Mouse (Mus musculus) cerebellum, adult 2 months (tissue): ENCODE data around the gene Tmem202. TPM values are rescaled to one million over a fixed set of nuclear protein-coding genes. Genes with fewer than 3 reads are reported as not detected.

Source experiments
- DNase-seq, 2 experiments: peaks; one replicate each; pipeline ENCODE4 v3.0.0; 2021
- H3K27ac ChIP-seq: fragments of 200-500 bp; 2 replicates; pipeline ENCODE4 v1.5.1; 2012; ENCODE audit warnings: low read length, control low read depth, inconsistent platforms; ENCODE audit not compliant: insufficient read depth
- H3K27me3 ChIP-seq: fragments of 200-500 bp; 2 replicates; pipeline ENCODE4 v1.6.1; 2012; ENCODE audit warnings: inconsistent platforms, mild to moderate bottlenecking, low read length, moderate library complexity; ENCODE audit not compliant: control insufficient read depth, insufficient read depth
- H3K4me1 ChIP-seq: fragments of 200-500 bp; 2 replicates; pipeline ENCODE4 v1.6.1; 2011; ENCODE audit warnings: low read length; ENCODE audit not compliant: control insufficient read depth, insufficient read depth
- H3K4me3 ChIP-seq: fragments of 200-500 bp; replicated peaks from 2 replicates; pipeline ENCODE3; 2011; ENCODE audit warnings: mild to moderate bottlenecking, low read depth, low read length, control low read depth; ENCODE audit not compliant: insufficient read depth
- CTCF ChIP-seq: fragments of 200-500 bp; IDR thresholded peaks from 2 replicates; pipeline ENCODE4 v1.5.1; 2011; ENCODE audit warnings: low read depth, mild to moderate bottlenecking, control low read depth, low read length, moderate library complexity, borderline replicate concordance; ENCODE audit not compliant: insufficient read depth
- POLR2A ChIP-seq: fragments of 200-500 bp; IDR thresholded peaks from 2 replicates; pipeline ENCODE4 v1.6.1; 2011; ENCODE audit warnings: low read length, control low read depth, borderline replicate concordance; ENCODE audit not compliant: insufficient read depth
- WGBS: fragments of 180-500 bp; shearing (Covaris S2); methylation state at CpG from one replicate; pipeline ENCODE4 v1.1.7; 2018; 5-methylcytosine and 5-hydroxymethylcytosine counted together
- polyA plus RNA-seq: library from polyadenylated mRNA; depleted of rRNA; stranded (reverse); fragments of >200 nt; gene quantifications from 2 replicates; pipeline ENCODE4 v1.2.3, GENCODE M21; 2012; rRNA removed

Gene Tmem202
- polyA plus RNA-seq, 1 experiment: 2.3 TPM

GRCm38 (mm10) chr9:59474838-59475237 lies 64.8 kb downstream of the Tmem202 start:
- 82% methylated on average over 1 of the region's 1 CpGs for WGBS
- no peak overlapping the region for H3K27ac ChIP-seq

GRCm38 (mm10) chr9:59473171-59473570 lies 66.5 kb downstream of the Tmem202 start:
- no peaks in the 10 kb centered on the region for H3K27me3 ChIP-seq
- WGBS: 82% methylated on average over 2 of the region's 2 CpGs
- DNase-seq: no peak
- TF ChIP-seq POLR2A: no peak
- TF ChIP-seq CTCF: no peak
- H3K27ac ChIP-seq: no peak overlapping the region
- H3K4me3 ChIP-seq: no peak overlapping the region
- H3K4me1 ChIP-seq: peaks cover 6% of the 10 kb centered on the region

More at GRCm38 (mm10) chr9:59474838-59475237, 64.8 kb downstream of the Tmem202 start:
- H3K4me3 ChIP-seq: no peak overlapping the region
- TF ChIP-seq POLR2A (no peak), CTCF (no peak)
- peaks cover 6% of the 10 kb centered on the region for H3K4me1 ChIP-seq
- DNase-seq: no peak
- H3K27me3 ChIP-seq: no peaks in the 10 kb centered on the region

GRCm38 (mm10) chr9:59469446-59469845 lies 70.2 kb downstream of the Tmem202 start:
- Histone ChIP-seq H3K27me3 (no peaks in the 10 kb centered on the region), H3K27ac (no peak overlapping the region), H3K4me1 (peaks cover 4% of the 10 kb centered on the region; the same call in 1 of the 2 replicates), H3K4me3 (no peak overlapping the region)
- DNase-seq: no peak
- no peak for TF ChIP-seq POLR2A
- no peak for TF ChIP-seq CTCF
- WGBS: 95% methylated on average over 1 of the region's 1 CpGs

Other genes starting within 250 kb of the Tmem202 start
- 18.7 and 20.0 TPM in 2 replicates for gene Adpgk, start 248.3 kb downstream of the Tmem202 start, polyA plus RNA-seq
- 37.0 and 37.2 TPM in 2 replicates for gene Bbs4, start 186.3 kb downstream of the Tmem202 start, polyA plus RNA-seq
- 53.4 and 57.2 TPM in 2 replicates for gene Arih1, start 53.2 kb downstream of the Tmem202 start, polyA plus RNA-seq
- gene Hexa, start 307 bp downstream of the Tmem202 start, polyA plus RNA-seq: 39.7 and 42.9 TPM in 2 replicates
- gene Celf6, start 38.1 kb upstream of the Tmem202 start, polyA plus RNA-seq: 6.5 and 7.4 TPM in 2 replicates
- gene Parp6, start 77.4 kb upstream of the Tmem202 start, polyA plus RNA-seq: 174 and 176 TPM in 2 replicates
- 2,306 and 2,370 TPM in 2 replicates for gene Pkm, start 116.5 kb upstream of the Tmem202 start, polyA plus RNA-seq
- 2.6 and 3.0 TPM in 2 replicates for gene Gramd2, start 140.3 kb upstream of the Tmem202 start, polyA plus RNA-seq
- gene Senp8, start 210.9 kb upstream of the Tmem202 start, polyA plus RNA-seq: 6.1 TPM in 2 replicates
- gene Myo9a, start 211.0 kb upstream of the Tmem202 start, polyA plus RNA-seq: 21.0 and 21.2 TPM in 2 replicates